Mouse (Mus musculus) urinary bladder, adult 2 months (tissue): ENCODE results near the gene 4930583I09Rik. TPM values are rescaled to one million over a fixed set of nuclear protein-coding genes. Genes with fewer than 3 reads are reported as not detected.

Experiments
- DNase-seq: peaks from one replicate; pipeline ENCODE4 v3.0.0; 2022; ENCODE audit warnings: low spot score
- polyA plus RNA-seq: library from polyadenylated mRNA; depleted of rRNA; stranded (reverse); fragments of >200 nt; gene quantifications from 2 replicates; pipeline ENCODE4 v1.2.3, GENCODE M21; 2012; rRNA removed

4930583I09Rik gene
- polyA plus RNA-seq: not detected in 2 replicates

DNA sequence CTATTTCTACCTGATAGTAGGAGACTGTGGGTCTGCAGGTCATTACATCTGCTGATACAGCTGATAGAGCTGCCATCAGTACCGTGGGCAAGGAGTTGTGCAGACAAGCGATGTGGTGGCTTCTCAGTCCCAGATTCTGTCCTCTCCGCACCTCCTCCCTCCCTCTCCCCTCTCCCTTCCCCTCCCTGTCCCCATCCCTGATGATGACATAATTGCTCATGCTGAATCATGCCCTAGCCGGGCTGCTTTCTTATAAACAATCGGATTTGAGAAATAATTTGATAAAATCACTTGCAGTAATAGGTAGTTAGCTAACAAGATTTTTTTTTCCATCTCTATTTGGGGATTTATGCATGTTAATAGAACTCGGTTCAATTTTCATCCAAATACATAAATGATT is at the start of gene 4930583I09Rik:
TSS of gene 4930583I09Rik (minus strand) at position 144 of the 400 bp plus-strand sequence.
- DNase-seq: no peak

- no peak for DNase-seq
Observed at GRCm38 (mm10) chr17:64876111-64876510, 40.2 kb upstream of the 4930583I09Rik start.

DNA sequence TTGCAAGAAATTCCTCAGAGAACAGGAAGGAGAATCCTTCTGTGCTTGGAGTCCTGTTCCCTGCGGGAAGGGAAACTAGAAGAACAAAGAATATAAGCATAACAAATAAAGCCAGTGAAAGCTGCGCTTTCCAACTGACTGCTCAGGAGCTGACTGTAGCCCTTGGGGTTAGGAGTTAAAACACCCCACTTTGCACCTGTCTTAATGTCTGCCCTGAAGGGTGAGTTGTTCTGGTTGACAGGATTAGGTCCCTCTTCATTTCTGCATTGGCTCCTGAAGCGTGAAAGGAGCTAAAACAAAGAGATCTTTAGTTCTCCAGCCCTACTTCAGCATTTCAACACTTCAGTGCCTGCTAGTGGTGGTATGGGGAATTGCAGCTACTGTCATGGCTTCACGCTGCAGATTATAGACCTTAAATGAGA is 37.8 kb upstream of the 4930583I09Rik start:
- DNase-seq: no peak

DNA sequence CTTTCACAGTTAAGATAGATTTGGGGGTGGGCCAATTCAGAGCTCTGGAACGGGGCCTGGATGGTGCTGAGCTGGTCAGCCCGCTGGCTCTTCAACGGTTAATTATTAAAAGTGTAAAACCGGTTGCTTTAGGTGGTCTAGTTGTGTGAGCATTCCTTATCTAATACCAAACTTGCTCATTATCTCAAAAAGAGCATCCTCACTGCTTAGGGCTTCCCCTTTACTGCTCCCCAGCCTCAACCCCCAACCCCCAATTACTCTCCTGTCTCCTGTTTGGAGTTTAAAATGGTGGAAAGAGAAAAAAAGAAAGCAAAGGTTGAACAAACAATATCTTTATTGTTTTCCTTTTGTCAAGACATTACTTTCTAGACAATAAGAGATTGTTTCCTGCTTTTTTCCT is 27.9 kb upstream of the 4930583I09Rik start:
- no peak for DNase-seq

DNA sequence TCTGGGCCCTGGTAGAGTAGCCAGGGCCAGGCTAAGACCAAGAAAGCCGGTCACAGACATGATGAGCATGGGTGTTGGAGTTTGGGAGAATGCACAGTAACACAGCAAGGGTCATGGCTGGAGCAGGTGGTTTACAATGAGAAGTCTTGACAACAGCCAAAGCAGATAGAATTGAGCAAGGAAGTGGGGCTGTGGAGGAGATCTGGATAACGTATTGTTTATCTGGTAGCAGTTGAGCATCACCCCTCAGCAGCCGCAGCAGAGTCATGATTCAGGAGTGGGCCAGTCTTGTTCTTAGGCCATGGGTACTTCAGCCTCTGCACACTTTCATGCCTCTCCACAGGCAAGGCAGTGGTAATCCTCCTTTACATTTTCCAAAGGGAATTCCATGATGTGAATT is 25.1 kb upstream of the 4930583I09Rik start:
- DNase-seq: no peak

DNA sequence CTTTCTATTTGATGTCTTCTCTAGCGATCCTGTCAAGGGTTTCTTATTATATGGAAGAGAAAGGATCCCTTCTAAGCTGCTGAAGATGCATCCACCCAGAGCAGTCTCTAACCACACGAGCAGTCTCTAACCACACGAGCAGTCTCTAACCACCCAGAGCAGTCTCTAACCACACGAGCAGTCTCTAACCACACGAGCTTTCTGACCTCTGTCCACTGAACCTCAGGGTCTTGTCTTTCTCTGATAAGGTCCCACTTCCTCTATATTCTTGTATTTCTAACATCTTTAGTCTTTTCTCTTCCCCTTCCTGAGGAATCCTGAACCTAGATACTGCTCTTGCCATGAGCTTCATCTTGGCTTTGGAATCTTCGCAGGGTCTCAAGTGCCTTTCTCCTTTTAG is 23.0 kb upstream of the 4930583I09Rik start:
- no peak for DNase-seq

DNA sequence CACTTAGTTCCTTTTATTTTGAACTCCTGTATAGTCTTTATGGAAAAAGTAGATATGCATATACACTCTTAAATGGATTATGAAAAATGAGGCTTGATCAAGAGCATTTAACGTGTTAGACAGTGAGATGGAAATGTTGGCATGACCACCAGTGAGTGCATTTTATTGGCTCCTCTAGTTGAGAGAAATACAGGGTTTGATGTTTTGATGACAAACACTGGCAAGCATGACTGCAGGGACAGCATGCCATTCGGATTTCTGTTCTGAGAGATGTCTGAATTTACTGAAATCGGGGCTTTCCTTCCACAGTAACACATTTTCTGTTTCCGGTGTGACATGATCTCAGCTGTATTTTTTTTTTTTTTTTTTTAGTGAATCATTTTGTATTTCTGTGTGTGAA is 12.2 kb upstream of the 4930583I09Rik start:
- no peak for DNase-seq

- no peak for DNase-seq
Observed at GRCm38 (mm10) chr17:64846654-64847053, 10.8 kb upstream of the 4930583I09Rik start.

- DNase-seq: no peak
Observed at GRCm38 (mm10) chr17:64836892-64837291, 1.0 kb upstream of the 4930583I09Rik start.

DNA sequence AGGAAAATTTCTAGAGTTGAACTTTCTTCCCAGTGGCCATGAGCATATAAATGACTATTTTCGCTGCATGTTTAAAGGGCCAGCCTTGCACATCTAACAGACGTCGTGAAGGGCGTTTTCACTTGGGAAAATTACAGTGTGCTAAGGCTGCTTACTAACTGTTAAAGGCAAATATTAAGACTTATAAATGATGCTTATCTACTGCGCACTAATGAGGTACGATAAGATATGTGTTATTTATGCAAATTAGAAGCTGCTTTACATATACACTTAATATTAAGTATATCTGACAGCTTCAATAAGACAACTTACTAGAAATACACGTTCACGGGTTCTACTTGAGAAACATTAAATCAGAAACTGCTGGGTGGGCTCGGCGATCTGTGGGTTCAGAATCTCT is 481 bp upstream of the 4930583I09Rik start:
- DNase-seq: no peak

- DNase-seq: no peak
Observed at GRCm38 (mm10) chr17:64833906-64834490, 1.9 kb downstream of the 4930583I09Rik start.

- DNase-seq: no peak
Observed at GRCm38 (mm10) chr17:64833071-64833470, 2.8 kb downstream of the 4930583I09Rik start.

GRCm38 (mm10) chr17:64827482-64827881 is 8.4 kb downstream of the 4930583I09Rik start:
- DNase-seq: no peak

- DNase-seq: no peak
Observed at GRCm38 (mm10) chr17:64826843-64827242, 9.0 kb downstream of the 4930583I09Rik start.

GRCm38 (mm10) chr17:64822561-64822960 is 13.3 kb downstream of the 4930583I09Rik start:
- DNase-seq: no peak

DNA sequence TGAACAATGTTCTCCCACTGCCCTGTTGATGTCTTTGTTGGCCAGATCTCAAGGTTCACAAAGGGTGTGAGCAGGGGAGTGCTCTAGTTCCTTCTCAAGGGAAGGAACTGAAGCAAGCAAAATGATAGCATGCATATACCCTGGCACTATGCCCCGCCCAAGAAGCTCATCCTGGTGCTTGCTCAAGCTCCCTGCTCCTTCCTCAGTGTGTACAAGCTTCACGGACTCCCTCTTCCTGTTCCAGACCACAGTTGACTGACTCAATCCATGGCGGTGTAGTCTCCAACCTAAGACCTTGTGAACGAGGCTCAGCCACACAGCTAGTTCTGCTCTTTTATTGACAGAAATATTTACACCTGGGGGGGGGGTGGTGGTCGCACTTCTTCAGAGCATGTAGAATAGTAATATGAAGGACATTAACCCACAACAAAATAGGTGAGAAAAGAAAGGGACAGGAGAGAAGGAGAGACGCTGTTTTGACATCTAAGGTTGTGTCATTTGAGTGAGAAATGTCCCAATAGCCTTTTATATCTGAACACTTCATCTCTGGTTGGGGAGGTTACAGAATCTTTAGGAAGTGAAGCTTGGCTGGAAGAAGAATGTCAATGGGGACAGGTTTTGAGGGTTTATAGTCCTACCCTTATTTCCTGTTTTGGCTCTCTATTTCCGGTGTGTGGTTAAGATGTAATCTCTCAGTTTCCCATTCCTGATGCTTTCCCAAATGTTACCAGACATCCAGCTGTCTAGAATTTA is 14.9 kb downstream of the 4930583I09Rik start:
- no peak for DNase-seq

DNA sequence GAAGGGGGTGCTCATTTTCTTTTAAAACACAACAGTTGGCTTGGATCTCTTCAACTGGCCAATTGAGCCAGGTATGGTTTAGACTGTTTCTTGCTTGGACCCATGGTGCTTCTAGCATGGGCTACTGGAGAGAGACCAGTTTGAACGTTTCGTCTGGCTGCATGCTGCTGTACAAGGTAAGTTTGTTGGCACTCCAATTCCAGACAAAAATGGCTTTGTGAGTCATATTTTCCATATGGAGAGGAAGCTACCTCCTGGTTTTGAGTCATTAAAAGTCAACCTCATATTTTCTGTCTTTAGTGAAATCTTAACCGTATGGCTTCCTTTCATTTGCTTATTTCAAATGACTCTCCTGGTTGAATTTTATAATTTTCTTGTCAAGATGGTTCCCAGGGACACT is 19.6 kb downstream of the 4930583I09Rik start:
- DNase-seq: no peak

GRCm38 (mm10) chr17:64815806-64816205 is 20.1 kb downstream of the 4930583I09Rik start:
- DNase-seq: no peak

- DNase-seq: no peak
Observed at GRCm38 (mm10) chr17:64813568-64813967, 22.3 kb downstream of the 4930583I09Rik start.

GRCm38 (mm10) chr17:64806035-64806589 is 29.8 kb downstream of the 4930583I09Rik start:
- DNase-seq: no peak

DNA sequence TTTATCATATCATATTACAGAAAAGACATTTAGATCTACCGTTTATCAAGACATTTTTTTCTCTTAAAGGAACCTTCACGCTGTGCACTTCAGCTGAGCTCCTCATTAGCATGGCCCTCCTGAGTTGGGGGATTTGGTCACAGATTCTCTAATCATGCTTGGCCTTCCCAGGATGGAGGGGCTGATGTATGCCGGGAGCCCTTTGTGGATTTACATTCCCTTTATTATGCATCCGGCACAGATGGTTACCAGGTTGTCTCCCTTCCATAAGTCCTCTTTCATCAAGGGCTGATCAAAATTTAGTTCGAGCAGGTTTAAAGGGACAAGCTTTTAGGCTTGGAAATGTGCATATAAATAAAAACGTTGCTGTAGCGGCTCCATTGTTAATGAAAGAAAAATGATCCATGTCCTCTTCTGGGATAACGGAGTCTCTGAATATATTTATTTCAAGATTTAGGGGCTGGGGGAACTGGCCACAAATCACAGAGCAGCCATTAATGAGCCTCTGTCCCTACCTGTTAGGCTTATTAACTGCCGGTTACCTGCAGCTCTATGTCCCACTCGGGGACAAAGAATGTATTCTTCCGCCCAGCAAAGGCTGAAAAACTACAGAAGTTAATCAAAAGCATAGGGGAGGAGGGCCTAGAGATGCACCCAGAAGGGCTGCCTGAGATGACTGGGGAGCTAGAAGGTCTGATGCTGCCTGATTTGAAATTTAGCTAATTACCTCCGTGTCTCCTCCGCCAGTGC is 31.3 kb downstream of the 4930583I09Rik start:
- DNase-seq: no peak

GRCm38 (mm10) chr17:64802956-64803275 is 33.0 kb downstream of the 4930583I09Rik start:
- no peak for DNase-seq
